Mouse (Mus musculus) mature B cell (primary cell): ENCODE results near the gene Pcyt2.

Experiments used
- in situ Hi-C: fragments of 300-500 bp; cut with MboI; formaldehyde crosslinking; loops from 2 replicates; pipeline ENCODE4 v1.14.3; 2019

Pcyt2 gene

DNA sequence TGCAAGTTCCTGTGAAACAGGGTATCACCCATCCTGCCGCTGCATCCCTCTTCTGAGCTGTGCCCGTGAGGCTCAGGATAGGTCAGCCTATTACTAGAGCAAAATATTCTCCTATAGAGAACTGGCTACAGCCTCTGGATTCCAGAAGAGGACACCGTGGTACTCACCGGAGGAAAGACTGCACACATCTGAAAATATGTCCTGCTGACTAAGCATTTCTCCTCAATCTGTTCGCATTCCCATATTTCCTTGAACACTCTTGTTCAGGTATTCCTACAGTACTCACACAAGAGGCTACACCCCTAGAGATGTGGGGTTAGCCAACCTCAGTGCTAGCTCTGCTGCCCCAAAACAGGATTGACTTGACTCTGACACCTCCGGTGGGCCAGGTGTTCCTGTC, 49.4 kb downstream of the Pcyt2 start:
- in situ Hi-C loops, result no loop called here

DNA sequence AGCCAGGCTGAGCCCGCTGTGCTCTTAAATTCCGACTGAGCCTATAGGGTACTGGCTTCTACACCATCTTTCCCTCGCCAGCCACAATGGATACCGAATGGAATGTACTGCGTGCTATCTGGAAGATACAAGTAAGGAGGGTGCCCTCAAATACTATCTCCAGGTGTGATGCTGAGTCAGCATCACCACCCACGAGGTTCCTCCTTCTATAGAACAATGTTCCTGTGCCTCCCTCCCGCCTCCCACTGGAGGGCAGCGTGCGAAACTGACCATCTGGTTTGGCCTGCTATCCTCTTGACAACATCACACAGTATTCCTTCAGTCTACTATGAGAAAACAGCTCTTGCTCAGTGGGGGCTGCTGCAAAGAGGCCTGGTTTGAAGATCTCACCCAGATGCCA, 52.6 kb downstream of the Pcyt2 start:
- in situ Hi-C loops, result no loop called here

DNA sequence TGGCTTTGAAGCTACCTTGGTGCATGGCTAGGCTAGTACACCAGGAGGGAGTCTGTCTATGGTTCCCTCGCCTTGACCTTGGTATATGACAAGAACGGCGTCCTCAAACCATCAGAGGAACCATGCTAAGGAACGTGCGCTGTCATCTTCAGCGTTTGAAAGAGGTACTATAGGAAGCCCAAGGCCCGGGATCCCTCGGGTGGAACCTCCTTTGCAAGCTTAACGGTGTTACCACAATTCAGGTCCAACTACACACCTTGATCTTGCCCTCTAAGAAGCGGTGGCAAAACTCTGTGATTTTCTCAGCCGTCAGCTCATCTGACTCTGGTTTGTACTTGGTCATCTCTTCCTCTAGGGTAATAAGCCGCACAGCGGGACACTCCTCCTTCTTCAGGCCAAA, 54.8 kb downstream of the Pcyt2 start:
- in situ Hi-C loops, result no loop called here

DNA sequence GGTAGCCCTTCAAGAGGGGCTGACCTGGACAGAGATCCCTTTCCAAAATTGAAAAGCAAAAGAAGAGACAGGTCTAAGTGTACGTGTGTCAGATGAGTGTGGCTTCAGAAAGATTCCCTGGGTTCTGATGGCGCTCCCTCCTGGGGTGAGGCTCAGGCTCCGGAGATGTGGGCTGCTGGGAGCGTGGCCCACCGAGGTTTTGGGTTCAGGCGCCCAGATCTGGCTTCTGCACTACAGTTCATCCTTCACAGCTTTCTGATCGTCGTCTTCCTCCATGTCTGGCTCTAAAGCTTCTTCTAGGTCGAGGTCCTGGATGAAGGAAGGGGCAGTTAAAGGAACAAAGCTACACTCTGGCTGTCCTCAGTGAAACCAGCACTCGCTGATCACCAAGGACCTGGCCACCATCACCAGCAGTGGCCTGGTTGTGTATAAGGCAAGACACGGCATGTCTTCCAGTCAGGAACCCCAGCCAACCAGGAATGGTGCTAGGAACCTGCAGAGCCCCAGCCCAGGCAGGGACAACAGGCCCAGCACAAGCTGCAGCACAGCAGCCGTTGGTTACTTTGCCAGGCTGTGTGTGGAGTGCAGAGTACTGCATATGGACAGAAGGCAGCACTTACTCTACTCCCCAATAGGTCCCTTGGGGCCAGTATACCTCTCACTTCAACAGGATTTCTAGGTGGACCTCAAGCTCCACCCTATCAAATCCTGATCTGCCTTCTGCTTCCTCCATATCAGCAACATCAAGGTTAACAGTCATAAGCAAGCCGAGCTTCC, 56.6 kb downstream of the Pcyt2 start:
- in situ Hi-C loops, result no loop called here
